Mouse (Mus musculus) left cerebral cortex, postnatal 10 days (tissue): ENCODE data around the gene Kmt2b. TPM values are rescaled to one million over a fixed set of nuclear protein-coding genes. Genes with fewer than 3 reads are reported as not detected.

Experiments
- DNase-seq, 2 experiments: peaks; one replicate each; pipeline ENCODE4 v3.0.0; 2021 to 2022; ENCODE audit warnings: low spot score in 2 of 2, mixed read lengths in 1 of 2; ENCODE audit errors: extremely low spot score in 1 of 2
- intact Hi-C: fragments of 180-260 bp; cut with DNase I; formaldehyde crosslinking; loops from one replicate; pipeline ENCODE4 v1.15.1; 2025
- total RNA-seq, 2 experiments: library from RNA; stranded (reverse); gene quantifications; 2 replicates each; pipeline ENCODE4 v1.2.3; 2021

The Kmt2b gene
- total RNA-seq, 2 experiments from 2014 or later: 54.1 to 56.9 TPM

GRCm38 (mm10) chr7:30604944-30605343 is 16.4 kb upstream of the Kmt2b start:
- intact Hi-C loops: no loop called here
- DNase-seq: no peak

- intact Hi-C loops: no loop called here
- DNase-seq: no peak
Measured at GRCm38 (mm10) chr7:30604424-30604823, 15.9 kb upstream of the Kmt2b start.

- intact Hi-C loops: no loop called here
- no peak for DNase-seq
Measured at GRCm38 (mm10) chr7:30602583-30602982, 14.1 kb upstream of the Kmt2b start.

- intact Hi-C loops: no loop called here
- no peak for DNase-seq
Measured at GRCm38 (mm10) chr7:30600651-30601050, 12.1 kb upstream of the Kmt2b start.

GRCm38 (mm10) chr7:30599933-30600353 is 11.4 kb upstream of the Kmt2b start:
- intact Hi-C loops: no loop called here
- peak; percentile 92 to 93 for DNase-seq

GRCm38 (mm10) chr7:30598786-30599185 is 10.3 kb upstream of the Kmt2b start, which contains the start of gene Zbtb32:
Zbtb32 (minus strand) TSS chr7:30598909.
- intact Hi-C loops: no loop called here
- DNase-seq: no peak

GRCm38 (mm10) chr7:30596811-30597210 is 8.3 kb upstream of the Kmt2b start:
- intact Hi-C loops: no loop called here
- no peak for DNase-seq

GRCm38 (mm10) chr7:30596093-30596492 is 7.6 kb upstream of the Kmt2b start:
- no peak for DNase-seq
- intact Hi-C loops: no loop called here

GRCm38 (mm10) chr7:30594510-30595024 is 6.0 kb upstream of the Kmt2b start:
- DNase-seq: no peak
- intact Hi-C loops: loop anchor here (5.0 kb wide), 1 partner anchor 318 kb away; the partner anchor contains the start of gene Mag

GRCm38 (mm10) chr7:30593579-30594509 is 5.3 kb upstream of the Kmt2b start:
- DNase-seq: no peak
- intact Hi-C loops: loop anchor here (5.0 kb wide), 1 partner anchor 318 kb away; the partner anchor contains the start of gene Mag

- no peak for DNase-seq
- intact Hi-C loops: loop anchor here (5.0 kb wide), 1 partner anchor 319 kb away; the partner anchor contains the start of gene Mag
Measured at GRCm38 (mm10) chr7:30592772-30593423, 4.4 kb upstream of the Kmt2b start.

GRCm38 (mm10) chr7:30591605-30591951 is 3.1 kb upstream of the Kmt2b start:
- DNase-seq: no peak
- intact Hi-C loops: loop anchor here (5.0 kb wide), 1 partner anchor 321 kb away; the partner anchor contains the start of gene Mag

- intact Hi-C loops: loop anchor here (5.0 kb wide), 1 partner anchor 321 kb away; the partner anchor contains the start of gene Mag
Measured at GRCm38 (mm10) chr7:30590927-30591604, 2.5 kb upstream of the Kmt2b start.

GRCm38 (mm10) chr7:30589435-30590301 is 1.1 kb upstream of the Kmt2b start:
- intact Hi-C loops: loop anchor here (5.0 kb wide), 1 partner anchor 323 kb away; the partner anchor contains the start of gene Mag

More at GRCm38 (mm10) chr7:30590927-30591604, 2.5 kb upstream of the Kmt2b start:
- no peak for DNase-seq

GRCm38 (mm10) chr7:30587842-30588667 is 471 bp downstream of the Kmt2b start:
- intact Hi-C loops: no loop called here
- DNase-seq: peak; percentile 37 to 71

More at GRCm38 (mm10) chr7:30589435-30590301, 1.1 kb upstream of the Kmt2b start:
- DNase-seq: peak; percentile 76 to 90

GRCm38 (mm10) chr7:30586455-30587020 is 2.0 kb downstream of the Kmt2b start:
- intact Hi-C loops: no loop called here
- DNase-seq: peak in 1 of 2 experiments; percentile 57

- intact Hi-C loops: no loop called here
Measured at GRCm38 (mm10) chr7:30585170-30585569, 3.4 kb downstream of the Kmt2b start.

More at GRCm38 (mm10) chr7:30585170-30585569, 3.4 kb downstream of the Kmt2b start:
- no peak for DNase-seq
